Mouse (Mus musculus) frontal cortex, postnatal 14 days (tissue): Measurements from ENCODE around the gene Acbd3.

Source experiments
- DNase-seq, 2 experiments: peaks; one replicate each; pipeline ENCODE4 v3.0.0; 2022; ENCODE audit warnings: low spot score in 2 of 2

Gene Acbd3

DNA sequence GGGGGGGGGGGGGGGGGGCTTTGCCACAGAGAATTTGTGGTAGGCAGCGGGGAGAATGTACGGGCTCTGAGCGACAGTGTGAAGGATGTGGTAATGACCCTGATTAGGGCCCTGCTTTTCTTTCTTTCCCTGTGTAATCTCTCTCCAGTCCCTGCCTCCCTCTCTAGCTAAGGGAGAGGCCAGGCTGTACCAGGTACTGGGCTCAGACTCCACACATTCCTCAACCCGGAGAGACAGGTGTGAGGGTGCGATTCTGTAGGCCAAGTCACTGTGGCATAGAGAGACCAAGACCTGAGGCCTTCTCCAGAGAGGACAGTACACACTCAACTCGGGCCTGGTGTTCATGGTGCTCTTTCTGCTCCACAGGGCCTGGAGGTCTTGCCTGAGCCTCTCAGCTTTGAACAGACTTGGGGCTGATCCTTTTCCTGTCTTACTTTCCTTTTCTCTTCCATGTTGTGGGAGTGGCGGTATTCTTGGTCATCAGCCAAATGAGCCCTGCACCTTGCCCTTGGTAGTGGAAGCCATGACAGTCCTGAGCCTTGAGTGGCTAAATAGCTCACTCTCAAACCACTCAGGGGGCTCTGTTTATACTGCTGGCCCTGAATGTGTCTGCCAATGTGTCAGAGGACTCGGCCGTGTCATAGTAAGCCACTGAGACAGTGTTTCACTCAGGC lies 57.2 kb downstream of the Acbd3 start:
- DNase-seq = no peak

DNA sequence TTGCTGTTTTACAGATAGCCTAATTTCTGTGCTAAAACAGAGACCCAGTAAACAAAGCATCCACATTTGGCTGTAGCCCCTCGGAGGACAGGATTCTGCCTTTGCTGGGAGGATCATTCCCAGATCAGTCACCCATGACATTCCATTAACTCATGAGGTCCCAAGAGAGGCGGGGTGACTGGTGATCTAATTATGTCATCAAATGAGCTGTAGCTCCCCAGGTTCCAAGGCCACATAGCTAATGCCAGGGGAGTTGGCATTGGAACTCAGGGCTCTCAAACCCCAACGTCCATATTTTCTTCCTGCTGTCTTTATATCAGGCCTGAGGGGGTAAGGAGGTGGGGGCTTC lies 57.7 kb downstream of the Acbd3 start:
- DNase-seq = no peak

DNA sequence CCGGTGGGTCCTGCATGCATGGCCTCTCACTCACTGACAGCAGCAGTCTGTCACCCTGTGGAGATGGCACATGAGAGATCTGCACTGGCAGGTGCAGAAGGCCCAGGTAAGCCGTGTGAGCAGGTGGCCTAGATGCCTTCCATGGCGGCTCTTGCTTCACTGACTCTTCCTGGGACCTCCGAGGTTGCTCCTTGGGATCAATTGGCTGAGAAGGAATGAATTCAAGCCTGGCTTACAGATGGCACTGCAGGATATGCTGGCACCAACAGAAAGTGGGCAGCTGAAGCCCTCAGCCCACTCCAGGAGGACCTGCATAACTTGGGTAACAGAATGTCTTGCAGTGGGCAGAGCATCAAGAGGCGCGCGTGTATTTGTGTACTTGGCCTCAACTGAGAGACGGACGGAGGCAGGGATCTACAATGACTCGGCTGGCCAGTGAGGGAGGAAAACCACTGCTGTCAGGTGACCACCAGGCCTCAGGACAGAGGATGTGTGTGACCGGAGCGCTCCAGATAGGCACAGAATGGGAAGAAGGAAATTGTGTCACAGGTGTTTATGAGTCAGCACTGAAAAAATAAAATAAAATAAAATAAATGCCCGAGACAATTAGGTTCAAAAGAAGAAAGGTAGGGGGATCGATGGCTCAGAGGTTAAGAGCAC lies 66.1 kb downstream of the Acbd3 start:
- no peak for DNase-seq

- DNase-seq = no peak
These were observed 67.0 kb downstream of the Acbd3 start for GRCm38 (mm10) chr1:180792814-180793213.

DNA sequence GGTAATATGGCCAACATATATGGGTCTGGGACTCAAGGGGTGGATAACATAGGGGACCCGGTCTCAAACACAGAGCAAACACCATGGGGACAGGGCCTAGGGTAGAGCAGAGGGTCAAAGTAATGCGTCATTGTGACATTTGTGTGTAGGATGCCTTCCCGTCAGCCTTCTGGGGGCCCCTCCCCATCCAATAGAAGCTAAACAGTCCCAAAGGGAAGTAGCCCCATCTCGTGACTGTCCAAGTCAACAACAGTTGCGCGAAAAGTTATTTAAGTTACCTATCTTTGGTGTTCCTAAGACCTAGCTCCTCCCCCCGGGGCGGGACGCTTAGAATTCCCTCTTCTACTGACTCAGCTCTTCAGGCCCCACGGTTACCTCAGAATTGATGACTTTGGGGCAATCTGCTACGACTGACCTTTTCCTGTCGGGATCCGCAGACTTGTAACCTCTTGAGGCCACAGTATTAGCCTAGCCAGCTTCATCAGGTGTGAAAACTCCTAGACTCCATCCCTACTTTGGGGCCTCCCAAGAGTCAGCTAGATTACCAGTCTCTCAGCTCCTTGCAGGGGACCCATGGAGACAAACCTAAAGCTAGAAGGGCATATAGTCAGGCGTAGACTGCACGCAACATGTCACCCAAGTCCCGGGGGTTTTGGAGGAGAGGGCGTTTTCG lies 67.7 kb downstream of the Acbd3 start:
- no peak for DNase-seq

GRCm38 (mm10) chr1:180794170-180794569 lies 68.3 kb downstream of the Acbd3 start:
- no peak for DNase-seq

DNA sequence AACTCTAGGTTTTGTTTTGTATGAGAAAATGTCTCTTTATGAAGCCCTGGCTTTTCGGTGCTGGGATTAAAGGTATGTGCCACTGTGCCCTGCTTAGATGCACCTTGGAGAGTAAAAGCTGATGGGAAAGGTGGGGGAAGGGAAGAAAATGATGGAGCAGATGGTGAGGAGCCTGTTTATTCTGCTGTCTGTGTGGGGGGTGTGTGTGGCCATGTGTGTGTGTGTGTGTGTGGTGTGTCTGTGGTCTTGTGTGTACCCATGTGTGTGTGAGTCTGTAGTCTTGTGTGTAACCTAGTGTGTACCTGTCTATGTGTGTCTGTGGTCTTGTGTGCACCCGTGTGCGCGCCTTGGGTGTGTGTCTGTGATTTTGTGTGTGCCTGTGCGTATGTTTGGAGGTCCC lies 72.8 kb downstream of the Acbd3 start:
- no peak for DNase-seq

- DNase-seq = no peak
These were observed 73.4 kb downstream of the Acbd3 start for GRCm38 (mm10) chr1:180799253-180799652.

DNA sequence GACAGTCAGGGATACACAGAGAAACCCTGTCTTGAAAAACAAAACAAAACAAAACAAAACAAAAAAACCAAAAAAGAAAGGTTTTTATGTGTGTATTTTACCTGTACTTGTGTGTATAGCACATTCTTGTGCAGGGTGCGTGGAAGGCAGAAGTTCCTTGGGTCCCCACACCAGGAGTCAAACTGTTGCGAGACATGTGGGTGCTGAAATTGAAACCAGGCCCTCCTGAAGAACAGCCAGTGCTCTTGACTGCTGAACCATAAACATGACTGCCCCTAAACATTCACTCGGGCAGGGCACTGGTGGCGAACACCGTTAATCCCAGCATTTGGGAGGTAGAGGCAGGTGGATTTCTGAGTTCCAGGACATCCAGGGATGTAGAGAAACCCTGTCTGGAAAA lies 74.2 kb downstream of the Acbd3 start:
- DNase-seq = no peak

GRCm38 (mm10) chr1:180800814-180801213 lies 75.0 kb downstream of the Acbd3 start:
- DNase-seq = no peak

DNA sequence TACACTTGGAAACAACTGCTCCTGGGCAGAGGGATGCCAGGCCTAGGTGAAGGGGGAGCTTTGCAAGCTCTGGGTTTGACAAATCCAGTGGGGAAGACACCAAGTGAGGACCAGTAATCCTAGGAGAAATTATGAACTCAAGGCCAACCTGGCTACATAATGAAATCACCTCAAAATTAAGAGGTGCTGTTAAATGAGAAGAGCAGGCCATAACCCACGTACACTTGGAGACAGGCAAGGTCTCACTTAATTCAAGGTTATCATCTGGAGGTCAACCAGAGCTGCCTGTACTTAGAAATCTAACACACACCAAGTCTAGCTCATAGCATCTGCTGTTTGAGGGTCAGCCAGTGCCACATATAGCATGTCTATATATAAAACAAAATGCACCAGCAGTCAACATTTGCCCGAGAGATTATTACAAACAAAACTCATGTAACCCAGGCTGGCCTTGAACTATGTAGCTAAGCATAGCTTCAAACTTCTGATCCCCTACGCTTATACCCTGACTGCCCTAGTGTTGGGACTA lies 75.7 kb downstream of the Acbd3 start:
- no peak for DNase-seq
